Mouse (Mus musculus) inflammation-experienced regulatory T-cells, adult 6 months (primary cell): ENCODE data around the gene Atf4. TPM values are rescaled to one million over a fixed set of nuclear protein-coding genes. Genes with fewer than 3 reads are reported as not detected.

Source experiments
- ATAC-seq: one replicate; pipeline ENCODE4 v1.8.0; 2017
- polyA plus RNA-seq, 3 experiments: library from polyadenylated mRNA; unstranded; fragments of 100-300 nt; shearing (Covaris generic); gene quantifications; one replicate each; pipeline ENCODE4 v1.2.1; 2017

The Atf4 gene
- polyA plus RNA-seq, result 10 to 100 TPM; 78.7 to 96.6 (median 84.8) TPM

- ATAC-seq, result peak; percentile 90
Observed at GRCm38 (mm10) chr15:80254847-80255645, at the start of gene Atf4. Atf4 (plus strand) TSS chr15:80255184.

DNA sequence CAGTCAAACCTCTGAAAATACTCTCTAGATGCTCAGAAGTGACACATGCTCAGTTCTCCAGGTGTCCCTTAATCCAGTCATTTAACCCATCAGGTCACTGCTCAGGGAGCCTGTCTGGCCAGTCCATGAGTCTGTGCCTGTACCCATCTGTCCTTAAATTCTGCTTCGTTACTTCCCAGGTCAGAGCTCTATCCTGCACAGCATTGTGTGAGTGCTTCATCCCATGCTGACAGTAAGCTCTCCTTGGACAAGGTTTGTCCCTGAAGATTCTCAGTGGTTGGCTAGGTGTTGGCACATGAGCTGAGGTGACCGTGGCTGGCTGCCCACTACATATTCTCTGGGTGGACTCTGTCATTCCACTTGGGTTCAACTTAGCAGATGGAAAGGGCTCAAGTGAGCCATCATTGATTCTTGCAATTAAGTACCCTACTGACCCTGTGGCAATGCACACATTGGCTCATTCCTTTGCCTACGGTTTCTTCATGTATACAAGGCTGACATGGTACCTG, 48.9 kb upstream of the Atf4 start:
- no peak for ATAC-seq

DNA sequence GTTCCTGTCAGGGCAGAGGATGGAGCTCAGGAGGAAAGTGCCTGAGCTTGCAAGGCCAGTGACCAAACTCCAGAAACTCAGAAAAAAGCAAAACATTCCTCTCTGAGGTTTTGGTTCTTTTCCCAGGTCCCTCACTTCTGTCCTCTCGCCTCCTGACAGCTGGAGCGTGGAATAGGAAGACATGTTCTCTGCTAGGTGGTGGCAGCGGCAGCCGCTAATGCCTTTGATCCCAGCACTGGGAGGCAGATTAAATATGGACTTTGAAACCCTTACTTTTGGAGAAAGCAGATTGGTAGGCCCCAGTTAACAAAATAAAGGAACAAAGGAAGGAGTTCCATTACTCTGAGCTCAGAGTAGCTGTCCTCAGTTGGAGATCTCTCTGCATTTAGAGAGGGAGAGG, 46.5 kb upstream of the Atf4 start:
- no peak for ATAC-seq

DNA sequence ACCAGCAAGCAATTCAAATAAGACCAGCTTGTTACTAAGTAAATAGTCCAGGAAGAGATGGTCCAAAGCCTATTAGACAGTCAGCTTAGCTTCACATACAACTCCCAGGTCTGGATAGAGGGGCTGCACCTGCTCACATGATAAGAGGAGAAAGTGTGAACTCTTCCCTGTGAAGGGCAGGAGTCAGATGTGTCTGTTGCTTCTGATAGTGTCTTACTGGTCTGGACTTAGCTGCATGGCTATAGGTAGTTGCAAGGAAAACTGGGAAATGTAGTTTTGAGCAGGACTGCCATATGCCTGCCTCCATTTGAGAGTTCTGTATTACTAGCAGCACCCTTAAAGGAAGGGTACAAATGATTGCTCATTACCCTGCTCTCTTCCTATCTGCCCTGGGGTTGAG, 41.3 kb upstream of the Atf4 start:
- no peak for ATAC-seq

GRCm38 (mm10) chr15:80215716-80216479, 39.1 kb upstream of the Atf4 start:
- ATAC-seq, result no peak

GRCm38 (mm10) chr15:80216480-80216820, 38.5 kb upstream of the Atf4 start:
- ATAC-seq, result no peak

DNA sequence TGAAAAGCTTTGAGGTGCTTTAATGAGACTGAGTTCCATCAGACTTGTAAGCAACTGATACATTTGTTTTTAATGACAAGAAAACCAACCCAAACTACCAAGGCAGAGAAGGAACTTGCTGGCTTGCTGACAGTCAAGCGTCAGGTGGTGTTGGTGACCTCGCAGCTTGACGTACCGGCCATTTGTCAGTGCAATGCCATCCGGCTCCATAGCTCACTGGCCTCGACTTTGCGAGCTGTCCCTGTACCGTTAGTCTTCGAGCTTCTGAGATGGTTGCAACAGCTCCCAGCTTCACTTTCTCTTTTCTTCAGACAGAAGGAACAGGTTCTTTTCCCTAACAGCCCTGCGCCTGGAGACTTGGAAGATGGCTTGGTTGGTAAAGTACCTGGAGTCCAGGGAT, 37.5 kb upstream of the Atf4 start:
- ATAC-seq, result no peak

- peak; percentile 79 for ATAC-seq
Observed at GRCm38 (mm10) chr15:80219211-80219610, 35.8 kb upstream of the Atf4 start.

DNA sequence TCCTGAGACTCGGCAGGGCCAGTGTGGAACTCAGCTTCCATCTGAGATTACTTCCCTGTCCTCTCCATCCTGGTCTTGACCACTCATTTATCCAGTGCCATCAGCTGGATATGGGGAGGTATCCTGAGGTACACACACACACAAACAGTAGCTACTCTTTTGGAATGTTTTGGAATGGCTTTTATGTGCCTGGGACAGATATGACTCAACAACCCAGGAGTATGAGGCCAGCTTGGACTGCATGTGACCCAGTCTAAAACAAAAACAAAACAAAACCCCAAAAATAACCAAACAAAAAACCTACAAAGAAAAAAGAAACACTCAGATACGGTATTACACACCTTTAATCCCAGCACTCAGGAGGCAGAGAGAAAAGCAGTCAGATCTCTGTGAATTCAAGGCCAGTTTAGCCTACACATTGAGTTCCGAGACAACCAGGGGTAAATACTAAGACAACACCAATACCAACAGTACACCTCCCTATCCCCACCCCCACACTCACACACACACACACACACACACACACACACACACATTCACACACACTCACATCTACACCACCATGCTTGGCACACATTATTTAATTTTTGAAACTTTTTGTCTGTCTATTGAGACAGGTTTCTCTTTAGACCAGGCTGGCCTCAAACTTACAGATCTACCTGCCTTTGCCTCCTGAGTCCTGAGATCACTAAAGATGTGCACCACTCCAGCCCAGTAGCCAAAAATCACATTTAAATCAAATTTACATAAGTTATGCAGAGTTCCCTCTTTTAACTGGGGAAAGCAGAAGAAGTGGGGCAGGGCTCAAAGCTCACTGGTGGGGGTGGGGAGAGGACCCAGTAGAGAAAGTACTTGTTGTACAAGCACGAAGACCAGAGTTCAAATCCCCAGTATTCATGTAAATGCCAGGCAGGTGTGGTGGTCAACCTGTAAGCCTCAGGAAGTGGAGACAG, 35.0 kb upstream of the Atf4 start:
- ATAC-seq, result no peak

GRCm38 (mm10) chr15:80221031-80221430, 34.0 kb upstream of the Atf4 start:
- ATAC-seq, result no peak

DNA sequence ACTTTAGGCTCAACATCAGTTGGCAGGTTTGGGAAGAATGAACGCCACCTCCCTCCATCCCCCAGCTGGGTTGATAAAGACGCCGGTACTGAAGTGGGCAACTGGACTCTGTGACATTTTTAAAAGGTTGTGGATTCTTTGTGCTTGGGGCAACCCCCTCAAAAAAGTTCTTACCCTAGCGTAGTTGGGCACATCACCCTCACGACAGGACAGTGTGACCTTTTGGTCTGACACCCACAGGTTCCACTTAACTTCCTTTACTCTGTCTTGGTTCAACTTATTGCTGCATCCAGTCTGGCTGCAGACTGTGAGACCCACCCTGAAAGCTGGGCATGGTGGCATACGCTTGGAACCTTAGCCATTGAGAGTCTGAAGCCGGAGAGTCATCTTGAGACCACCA, 31.2 kb upstream of the Atf4 start:
- ATAC-seq, result no peak

- peak; percentile 73 for ATAC-seq
Observed at GRCm38 (mm10) chr15:80225208-80225607, 29.8 kb upstream of the Atf4 start.

GRCm38 (mm10) chr15:80225796-80226195, 29.2 kb upstream of the Atf4 start:
- ATAC-seq, result no peak

DNA sequence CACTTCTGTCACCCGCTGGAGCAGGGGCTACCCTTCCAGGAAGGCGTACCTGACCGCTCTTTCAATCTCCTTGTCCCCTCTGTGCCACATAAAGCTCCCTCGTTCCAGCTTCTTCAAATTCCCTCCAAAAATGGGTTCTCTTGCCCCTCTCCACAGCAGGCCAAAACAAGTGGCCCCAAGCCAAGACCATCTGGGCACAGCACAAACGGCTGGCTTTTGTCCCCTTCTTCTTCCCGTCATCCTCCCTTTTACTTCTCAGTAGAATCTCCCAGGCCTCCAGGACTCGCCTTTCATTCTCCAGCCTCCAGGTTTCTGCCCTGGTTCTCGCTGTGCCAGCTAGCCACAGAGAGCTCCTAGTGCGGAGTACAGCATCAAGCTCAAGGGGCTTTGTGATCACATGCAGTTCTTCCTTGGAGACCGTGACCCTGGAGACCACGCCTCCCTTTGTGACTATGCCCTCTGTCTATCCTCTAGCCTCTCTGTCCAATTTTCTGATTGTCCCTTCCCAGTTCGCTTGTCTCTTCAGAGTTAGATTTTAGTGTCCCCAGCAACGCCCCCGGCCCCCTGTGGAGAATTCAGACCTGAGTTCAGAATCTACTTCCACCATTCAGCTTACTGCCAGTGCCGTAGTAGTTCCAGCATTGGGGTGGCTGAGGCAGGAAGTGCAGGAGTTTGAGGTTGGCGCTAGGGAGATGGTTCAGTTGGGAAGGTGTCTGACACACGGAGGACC, 26.7 kb upstream of the Atf4 start:
- ATAC-seq, result no peak

GRCm38 (mm10) chr15:80232331-80232730, 22.7 kb upstream of the Atf4 start:
- no peak for ATAC-seq

DNA sequence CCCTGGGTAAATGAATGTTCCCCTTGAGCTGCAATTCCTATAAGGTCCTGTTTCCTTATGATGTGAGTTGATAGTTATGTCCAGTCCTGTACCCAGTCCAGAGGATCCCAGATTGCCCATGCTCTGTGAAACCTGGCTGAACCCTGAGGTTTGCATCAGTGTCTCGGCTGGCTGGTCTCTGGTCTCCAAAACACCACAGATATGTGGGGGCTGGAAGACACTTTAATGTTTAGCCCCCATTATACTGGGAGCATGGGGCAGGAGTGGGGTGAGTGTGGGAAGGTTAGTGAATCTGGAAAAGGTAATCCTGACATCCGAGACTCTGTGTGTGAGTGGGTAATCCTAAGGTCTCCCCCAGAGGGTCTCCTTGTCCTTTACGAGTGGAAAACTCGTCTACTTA, 21.9 kb upstream of the Atf4 start:
- no peak for ATAC-seq

DNA sequence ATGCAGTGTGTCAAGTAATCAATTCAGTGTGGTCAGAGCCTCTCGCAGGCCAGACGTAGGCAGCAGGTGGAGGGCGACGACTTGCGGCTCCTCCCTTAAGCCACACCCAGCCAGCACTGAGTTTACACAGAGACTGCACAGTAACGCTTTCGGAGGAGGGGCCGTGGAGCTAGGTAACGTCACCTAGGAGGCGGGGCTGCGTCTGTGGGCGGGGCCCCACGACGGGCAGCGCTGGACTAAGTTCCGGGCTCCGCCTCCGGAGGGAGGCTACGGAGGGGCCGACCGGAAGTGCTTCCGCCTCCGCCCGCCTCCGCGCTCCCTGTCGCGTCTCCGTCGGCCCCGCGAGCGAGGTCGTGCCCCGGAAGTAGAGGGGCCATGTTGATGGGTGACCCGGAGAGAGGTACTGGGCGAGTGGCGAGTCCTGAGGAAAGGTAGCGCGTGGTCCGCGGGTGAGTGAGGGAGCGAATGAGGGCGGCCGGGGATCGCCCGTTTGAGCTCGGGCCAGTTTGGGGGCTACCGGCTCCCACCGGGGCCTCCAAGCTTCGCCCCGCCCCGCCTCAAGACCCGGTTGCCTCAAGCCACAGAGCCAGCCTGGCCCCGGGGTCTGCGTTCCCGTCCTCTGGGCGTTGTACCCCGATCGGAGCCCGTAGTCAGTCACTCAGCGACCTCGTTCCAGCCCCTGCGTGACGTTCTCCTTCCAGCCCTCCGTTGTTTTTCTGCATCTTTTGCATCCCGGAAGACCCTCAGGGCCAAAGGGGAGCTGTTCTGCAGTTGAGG, 21.1 kb upstream of the Atf4 start, which contains the start of gene Mief1:
TSS of gene Mief1 (plus strand) at position 286 of the 777 bp plus-strand sequence.
- peak; percentile 100 for ATAC-seq

- ATAC-seq, result no peak
Observed at GRCm38 (mm10) chr15:80235535-80235934, 19.4 kb upstream of the Atf4 start, which contains the start of gene AC140267.1. AC140267.1 (plus strand) TSS chr15:80235835.

DNA sequence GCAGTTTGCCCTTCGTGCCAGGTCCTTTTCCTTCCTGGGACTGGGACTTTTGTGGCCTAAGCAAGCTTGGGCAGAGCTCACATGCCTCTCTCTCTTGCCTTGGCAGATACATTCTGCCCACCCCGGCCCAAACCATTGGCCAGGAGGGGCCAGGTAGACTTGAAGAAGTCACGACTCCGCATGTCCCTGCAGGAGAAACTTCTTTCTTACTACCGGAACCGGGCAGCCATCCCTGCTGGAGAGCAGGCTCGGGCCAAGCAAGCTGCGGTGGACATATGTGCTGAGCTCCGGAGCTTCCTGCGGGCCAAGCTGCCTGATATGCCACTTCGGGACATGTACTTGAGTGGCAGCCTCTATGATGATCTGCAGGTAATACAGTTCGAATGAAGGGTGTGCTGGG, 6.8 kb upstream of the Atf4 start:
- no peak for ATAC-seq

DNA sequence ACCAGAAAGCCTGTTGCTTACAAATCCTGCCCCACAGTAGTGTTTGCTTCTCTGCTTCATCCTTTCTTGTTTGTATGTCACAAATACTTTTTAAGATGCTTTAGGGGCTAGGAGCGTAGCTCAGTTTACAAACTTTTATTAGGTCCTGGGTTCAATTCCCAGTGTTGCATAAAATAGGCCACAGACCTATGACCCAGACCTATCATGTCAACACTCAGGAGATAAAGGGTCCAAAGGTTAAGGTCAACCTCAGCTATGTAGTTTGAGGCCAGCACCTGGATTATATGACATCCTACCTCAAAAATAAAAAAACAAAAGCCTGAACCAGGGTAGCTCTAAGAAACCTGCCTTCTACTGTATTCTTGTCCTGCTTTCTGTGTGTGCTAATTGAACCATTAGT, 6.4 kb upstream of the Atf4 start:
- ATAC-seq, result no peak

GRCm38 (mm10) chr15:80249672-80250071, 5.3 kb upstream of the Atf4 start:
- no peak for ATAC-seq
